Mouse (Mus musculus): ENCODE data around the gene Rsl24d1. TPM values are rescaled to one million over a fixed set of nuclear protein-coding genes. Genes with fewer than 3 reads are reported as not detected.

Gene Rsl24d1
- 85.1 and 90.5 TPM in 2 replicates for polyA plus RNA-seq (2015; fragmentation: Nextera tagmentation; extraction: Ambion mirVana)

DNA sequence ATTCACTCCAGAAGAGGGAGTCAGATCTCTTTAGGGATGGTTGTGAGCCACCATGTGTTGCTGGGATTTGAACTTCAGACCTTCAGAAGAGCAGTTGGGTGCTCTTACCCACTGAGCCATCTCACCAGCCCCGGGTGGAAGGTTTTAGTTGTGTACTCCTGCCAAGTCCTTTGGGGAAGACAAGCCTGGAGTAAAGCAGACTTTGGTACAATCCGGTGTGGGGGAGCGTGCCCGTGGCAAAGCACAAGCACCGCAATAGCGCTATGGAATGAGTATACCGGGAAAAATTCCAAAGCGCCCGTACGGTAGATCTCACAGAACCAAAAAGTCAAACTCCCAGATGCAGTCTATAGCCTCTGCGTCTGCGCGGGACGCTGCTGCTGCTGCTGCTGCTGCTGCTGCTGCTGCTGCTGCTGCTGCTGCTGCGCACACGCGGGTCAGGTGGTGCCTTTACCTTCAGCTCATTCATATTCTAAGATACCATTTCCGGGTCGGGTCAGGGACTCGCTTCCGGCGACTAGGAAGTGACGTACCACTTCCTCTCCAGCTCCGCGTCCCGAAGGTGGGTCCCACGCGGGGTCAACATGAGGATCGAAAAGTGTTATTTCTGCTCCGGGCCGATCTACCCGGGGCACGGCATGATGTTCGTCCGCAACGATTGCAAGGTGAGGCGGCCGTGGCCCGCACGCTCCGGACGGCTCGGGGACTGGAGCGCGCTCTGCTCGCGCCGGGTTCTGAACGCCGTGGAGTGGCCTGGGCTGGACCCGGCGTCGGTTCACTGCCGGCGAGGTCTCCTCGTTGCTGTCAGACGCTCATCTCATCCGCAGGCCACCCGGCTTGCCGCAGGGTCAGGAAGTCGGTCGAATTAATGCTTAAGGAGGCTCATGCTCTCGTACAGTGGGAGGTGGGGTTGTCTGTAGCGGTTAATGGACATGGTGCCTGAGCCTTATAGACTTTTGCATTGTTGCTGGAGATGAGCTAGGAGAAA is at the start of gene Rsl24d1:
TSS of gene Rsl24d1 (plus strand) at position 508 of the 988 bp plus-strand sequence.
- Histone ChIP-seq H3K27me3 (ENCODE audit: control insufficient read depth, insufficient read depth, low read length) (no peaks in the 10 kb centered on the region), H3K4me1 (ENCODE audit: control insufficient read depth, insufficient read depth, low read length) (peaks cover 5% of the 10 kb centered on the region; the same call in 1 of the 2 replicates), H3K27ac (ENCODE audit: low read length) (peak within 1 kb of the TSS; percentile 82), H3K36me3 (ENCODE audit: control insufficient read depth, insufficient read depth, low read length) (peaks cover 4% of the 10 kb centered on the region; the same call in 1 of the 2 replicates), H3K9ac (ENCODE audit: low read length) (peak within 1 kb of the TSS; percentile 88), H3K4me2 (ENCODE audit: low read depth, low read length) (peak within 1 kb of the TSS; percentile 79), H3K4me3 (replicated peaks; ENCODE audit: low read length) (peak within 1 kb of the TSS; percentile 80), H3K9me3 (replicated peaks; ENCODE audit: control insufficient read depth, low read length) (no peaks in the 10 kb centered on the region)
- WGBS, result under 1% methylated on average over 64 of the region's 64 CpGs
- ATAC-seq (ENCODE audit: insufficient read depth, low FRiP score), result peak; percentile 96

DNA sequence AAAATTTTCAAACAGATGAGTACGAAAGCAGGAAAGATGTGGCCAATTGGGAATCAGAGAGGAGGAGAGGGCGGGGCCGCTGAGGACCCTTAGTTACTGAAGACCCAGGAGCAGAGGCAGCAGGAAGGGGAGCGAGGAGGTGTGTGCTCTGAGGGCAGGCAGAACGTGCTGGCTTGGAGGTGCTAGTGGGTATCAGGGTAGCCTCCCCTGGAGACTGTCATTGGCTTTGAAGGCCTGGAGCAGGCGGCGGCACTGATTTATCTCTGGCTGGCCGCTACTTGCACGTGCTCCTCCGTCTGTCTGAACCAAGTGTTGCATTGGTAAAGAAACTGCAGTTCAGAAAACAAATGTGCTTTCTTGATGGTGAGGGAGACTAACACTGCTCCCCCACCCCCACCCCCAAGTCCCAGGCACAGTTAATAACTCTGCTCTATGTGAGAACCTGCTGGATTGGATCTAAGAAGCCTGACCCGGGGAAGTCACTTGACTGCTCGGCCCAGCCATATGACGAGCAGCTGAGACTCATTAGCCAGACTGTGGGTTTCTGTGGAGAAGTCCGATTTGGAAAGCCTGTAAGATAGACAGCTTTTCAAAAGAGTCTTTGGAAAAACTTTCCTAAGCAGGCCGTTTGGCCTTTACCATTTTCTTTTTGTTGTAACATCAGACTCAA is 49.5 kb upstream of the Rsl24d1 start:
- ATAC-seq (ENCODE audit: insufficient read depth, low FRiP score), result no peak
- no peak overlapping the region for H3K27ac ChIP-seq (ENCODE audit: low read length)
- H3K4me1 ChIP-seq (ENCODE audit: control insufficient read depth, insufficient read depth, low read length), result peaks cover 21% of the 10 kb centered on the region
- H3K36me3 ChIP-seq (ENCODE audit: control insufficient read depth, insufficient read depth, low read length), result no peaks in the 10 kb centered on the region
- H3K4me2 ChIP-seq (ENCODE audit: low read depth, low read length), result peak overlapping the region; percentile 35
- 30% methylated on average over 15 of the region's 15 CpGs for WGBS
- no peak overlapping the region for H3K4me3 ChIP-seq (replicated peaks; ENCODE audit: low read length)
- H3K9ac ChIP-seq (ENCODE audit: low read length), result no peak overlapping the region
- H3K9me3 ChIP-seq (replicated peaks; ENCODE audit: control insufficient read depth, low read length), result no peaks in the 10 kb centered on the region
- no peaks in the 10 kb centered on the region for H3K27me3 ChIP-seq (ENCODE audit: control insufficient read depth, insufficient read depth, low read length)

DNA sequence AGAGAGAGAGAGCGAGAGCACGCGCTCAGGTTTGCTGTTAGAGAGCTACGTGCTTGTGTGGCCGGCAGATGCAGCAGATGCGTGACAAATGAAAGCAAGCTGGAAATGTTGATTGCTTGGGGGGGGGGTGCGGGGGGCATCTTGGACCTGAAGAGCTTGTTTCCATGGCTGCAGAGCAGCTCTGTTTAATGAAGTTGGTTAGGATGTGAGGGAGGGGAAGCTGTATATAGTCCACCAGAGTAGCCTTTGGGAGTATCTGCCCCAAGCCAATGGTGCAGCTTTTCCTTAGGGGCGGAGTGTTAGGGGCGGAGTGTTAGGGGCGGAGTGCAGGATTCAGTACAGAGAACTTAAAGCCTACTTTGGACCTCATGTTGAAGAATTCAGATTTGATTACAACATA is 46.1 kb upstream of the Rsl24d1 start:
- Histone ChIP-seq H3K36me3 (ENCODE audit: control insufficient read depth, insufficient read depth, low read length) (no peaks in the 10 kb centered on the region), H3K4me3 (replicated peaks; ENCODE audit: low read length) (peak overlapping the region; percentile 17; the same call in 1 of the 2 replicates), H3K27ac (ENCODE audit: low read length) (peak overlapping the region; percentile 95), H3K4me1 (ENCODE audit: control insufficient read depth, insufficient read depth, low read length) (peaks cover 25% of the 10 kb centered on the region), H3K27me3 (ENCODE audit: control insufficient read depth, insufficient read depth, low read length) (no peaks in the 10 kb centered on the region), H3K9me3 (replicated peaks; ENCODE audit: control insufficient read depth, low read length) (no peaks in the 10 kb centered on the region), H3K4me2 (ENCODE audit: low read depth, low read length) (peak overlapping the region; percentile 46), H3K9ac (ENCODE audit: low read length) (peak overlapping the region; percentile 43; the same call in 1 of the 2 replicates)
- peak; percentile 51 for ATAC-seq (ENCODE audit: insufficient read depth, low FRiP score)
- 22% methylated on average over 10 of the region's 10 CpGs for WGBS

GRCm38 (mm10) chr9:73068230-73068679 is 45.0 kb upstream of the Rsl24d1 start:
- no peaks in the 10 kb centered on the region for H3K36me3 ChIP-seq (ENCODE audit: control insufficient read depth, insufficient read depth, low read length)
- ATAC-seq (ENCODE audit: insufficient read depth, low FRiP score), result peak; percentile 83

GRCm38 (mm10) chr9:73068688-73069087 is 44.5 kb upstream of the Rsl24d1 start:
- no peak overlapping the region for H3K4me3 ChIP-seq (replicated peaks; ENCODE audit: low read length)
- H3K27ac ChIP-seq (ENCODE audit: low read length), result peak overlapping the region; percentile 95
- no peaks in the 10 kb centered on the region for H3K9me3 ChIP-seq (replicated peaks; ENCODE audit: control insufficient read depth, low read length)
- peak; percentile 37; the same call in 1 of the 2 replicates for ATAC-seq (ENCODE audit: insufficient read depth, low FRiP score)
- H3K36me3 ChIP-seq (ENCODE audit: control insufficient read depth, insufficient read depth, low read length), result no peaks in the 10 kb centered on the region
- no peak overlapping the region for H3K4me2 ChIP-seq (ENCODE audit: low read depth, low read length)
- WGBS, result 61% methylated on average over 6 of the region's 6 CpGs
- no peaks in the 10 kb centered on the region for H3K27me3 ChIP-seq (ENCODE audit: control insufficient read depth, insufficient read depth, low read length)
- no peak overlapping the region for H3K9ac ChIP-seq (ENCODE audit: low read length)
- peaks cover 22% of the 10 kb centered on the region for H3K4me1 ChIP-seq (ENCODE audit: control insufficient read depth, insufficient read depth, low read length)

More at GRCm38 (mm10) chr9:73068230-73068679, 45.0 kb upstream of the Rsl24d1 start:
- peak overlapping the region; percentile 49; the same call in 1 of the 2 replicates for H3K9ac ChIP-seq (ENCODE audit: low read length)
- WGBS, result 20% methylated on average over 6 of the region's 6 CpGs
- H3K4me2 ChIP-seq (ENCODE audit: low read depth, low read length), result peak overlapping the region; percentile 46; the same call in 1 of the 2 replicates
- H3K4me3 ChIP-seq (replicated peaks; ENCODE audit: low read length), result no peak overlapping the region
- H3K9me3 ChIP-seq (replicated peaks; ENCODE audit: control insufficient read depth, low read length), result no peaks in the 10 kb centered on the region
- H3K27ac ChIP-seq (ENCODE audit: low read length), result peak overlapping the region; percentile 95
- H3K27me3 ChIP-seq (ENCODE audit: control insufficient read depth, insufficient read depth, low read length), result no peaks in the 10 kb centered on the region
- peaks cover 25% of the 10 kb centered on the region for H3K4me1 ChIP-seq (ENCODE audit: control insufficient read depth, insufficient read depth, low read length)

GRCm38 (mm10) chr9:73070971-73071659 is 42.1 kb upstream of the Rsl24d1 start:
- ATAC-seq (ENCODE audit: insufficient read depth, low FRiP score), result peak; percentile 23
- 61% methylated on average over 10 of the region's 10 CpGs for WGBS
- peak overlapping the region; percentile 78 for H3K27ac ChIP-seq (ENCODE audit: low read length)
- no peak overlapping the region for H3K9ac ChIP-seq (ENCODE audit: low read length)
- no peak overlapping the region for H3K4me3 ChIP-seq (replicated peaks; ENCODE audit: low read length)
- no peaks in the 10 kb centered on the region for H3K9me3 ChIP-seq (replicated peaks; ENCODE audit: control insufficient read depth, low read length)
- H3K36me3 ChIP-seq (ENCODE audit: control insufficient read depth, insufficient read depth, low read length), result no peaks in the 10 kb centered on the region
- peaks cover 19% of the 10 kb centered on the region for H3K4me1 ChIP-seq (ENCODE audit: control insufficient read depth, insufficient read depth, low read length)
- H3K4me2 ChIP-seq (ENCODE audit: low read depth, low read length), result no peak overlapping the region
- no peaks in the 10 kb centered on the region for H3K27me3 ChIP-seq (ENCODE audit: control insufficient read depth, insufficient read depth, low read length)

- Histone ChIP-seq H3K4me3 (replicated peaks; ENCODE audit: low read length) (no peak overlapping the region), H3K9me3 (replicated peaks; ENCODE audit: control insufficient read depth, low read length) (no peaks in the 10 kb centered on the region), H3K9ac (ENCODE audit: low read length) (no peak overlapping the region), H3K36me3 (ENCODE audit: control insufficient read depth, insufficient read depth, low read length) (no peaks in the 10 kb centered on the region), H3K4me2 (ENCODE audit: low read depth, low read length) (no peak overlapping the region), H3K27me3 (ENCODE audit: control insufficient read depth, insufficient read depth, low read length) (no peaks in the 10 kb centered on the region), H3K4me1 (ENCODE audit: control insufficient read depth, insufficient read depth, low read length) (peaks cover 15% of the 10 kb centered on the region), H3K27ac (ENCODE audit: low read length) (no peak overlapping the region)
- 76% methylated on average over 8 of the region's 8 CpGs for WGBS
- no peak for ATAC-seq (ENCODE audit: insufficient read depth, low FRiP score)
Measured at GRCm38 (mm10) chr9:73072426-73072825, 40.8 kb upstream of the Rsl24d1 start.

DNA sequence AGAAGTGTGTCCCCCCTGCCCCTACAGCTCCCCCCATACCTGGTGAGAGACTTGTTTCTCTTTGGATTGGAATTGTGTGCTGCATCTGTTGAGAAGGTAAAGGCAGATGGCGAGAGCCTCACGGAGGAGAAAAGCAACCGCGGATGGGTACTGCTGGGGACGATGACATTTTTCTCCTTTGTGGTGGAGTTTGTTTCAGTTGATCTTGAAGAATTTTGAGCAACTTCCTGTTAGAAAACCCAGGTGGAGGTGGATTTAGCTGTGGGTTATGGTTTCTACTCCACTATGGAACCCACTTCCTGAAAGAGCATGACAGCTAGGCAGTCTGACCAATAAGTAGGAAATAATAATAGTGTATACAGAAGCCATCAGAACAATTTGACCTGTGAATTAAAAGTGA is 40.1 kb upstream of the Rsl24d1 start:
- Histone ChIP-seq H3K27ac (ENCODE audit: low read length) (no peak overlapping the region), H3K4me3 (replicated peaks; ENCODE audit: low read length) (no peak overlapping the region), H3K9ac (ENCODE audit: low read length) (no peak overlapping the region), H3K4me2 (ENCODE audit: low read depth, low read length) (no peak overlapping the region), H3K27me3 (ENCODE audit: control insufficient read depth, insufficient read depth, low read length) (no peaks in the 10 kb centered on the region), H3K36me3 (ENCODE audit: control insufficient read depth, insufficient read depth, low read length) (no peaks in the 10 kb centered on the region), H3K9me3 (replicated peaks; ENCODE audit: control insufficient read depth, low read length) (no peaks in the 10 kb centered on the region), H3K4me1 (ENCODE audit: control insufficient read depth, insufficient read depth, low read length) (peaks cover 8% of the 10 kb centered on the region; the same call in 1 of the 2 replicates)
- WGBS, result 87% methylated on average over 5 of the region's 5 CpGs
- no peak for ATAC-seq (ENCODE audit: insufficient read depth, low FRiP score)
